Mouse (Mus musculus): ENCODE results near the gene L2hgdh.

DNA sequence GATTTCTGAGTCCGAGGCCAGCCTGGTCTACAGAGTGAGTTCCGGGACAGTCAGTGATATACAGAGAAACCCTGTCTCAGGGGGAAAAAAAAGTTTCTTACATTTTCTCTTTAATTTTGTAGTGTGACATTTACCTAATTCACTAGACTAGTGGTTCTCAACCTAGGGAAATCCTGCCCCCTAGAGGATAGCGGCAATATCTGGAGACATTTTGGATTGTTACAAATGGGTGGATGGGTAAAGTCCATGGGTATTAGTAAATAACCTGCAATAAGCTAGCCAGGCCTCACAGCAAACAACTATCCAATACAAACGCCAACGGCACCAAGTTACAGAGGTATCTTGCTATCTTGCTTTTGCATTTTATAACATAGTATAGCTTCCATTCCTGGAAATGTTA lies 27.9 kb downstream of the L2hgdh start:
- TF ChIP-seq CTCF (conservative IDR thresholded peaks at IDR 0.05; ENCODE audit: low read length) = peak; percentile 70
- TF ChIP-seq POU5F1 (IDR thresholded peaks at IDR 0.05; ENCODE audit: borderline replicate concordance, low read length) = no peak
